In genomic region chr9:44478229-44478921, GRCm38 (mm10) we compare ENCODE assay signal across 8 mouse cellular contexts. TPM values are rescaled to one million over a fixed set of nuclear protein-coding genes. Genes with fewer than 3 reads are reported as not detected.
A peak's percentile ranks its signal among the peaks of the same experiment; 100 is the strongest.
DNase-seq lines count a peak whose midpoint lies in the region; ATAC-seq and TF ChIP-seq lines count a peak whose summit lies in the region.

No protein-coding gene starts in this region.

- H3K9ac ChIP-seq in lung, postnatal 0 days (replicated peaks; ENCODE audit: low read depth) = peak overlapping the region; percentile 56

- peak; percentile 64 for ATAC-seq in lung, postnatal 0 days

- peaks cover 6% of the 10 kb centered on the region; the same call in 1 of the 2 replicates for H3K4me1 ChIP-seq in lung, postnatal 0 days (ENCODE audit: insufficient read depth, low read depth, low read length)

- peak overlapping the region; percentile 55 for H3K4me3 ChIP-seq in lung, postnatal 0 days (ENCODE audit: low read depth, low read length)

- H3K27ac ChIP-seq in lung, postnatal 0 days (ENCODE audit: low read length) = peak overlapping the region; percentile 89

- intact Hi-C loops in heart, postnatal 10 days (cut with DNase I) = loop anchor here (2.0 kb wide), 1 partner anchor 174 kb away; no protein-coding TSS in a partner anchor

- no peaks in the 10 kb centered on the region for H3K36me3 ChIP-seq in lung, postnatal 0 days (ENCODE audit: insufficient read depth, low read length)

- H3K9me3 ChIP-seq in lung, postnatal 0 days (ENCODE audit: low read length) = no peaks in the 10 kb centered on the region

- TF ChIP-seq EP300 in lung, postnatal 0 days (IDR thresholded peaks at IDR 0.05) = no peak

- no peak for TF ChIP-seq CTCF in lung, postnatal 0 days (IDR thresholded peaks at IDR 0.05)

- WGBS in lung, postnatal 0 days = 0% methylated on average over 22 of the region's 27 CpGs

- peak; percentile 50 for DNase-seq in ovary, adult 18-20 months (ENCODE audit: low spot score)
- no peak for DNase-seq in ovary, postnatal 14 days (ENCODE audit: low spot score)
- peak; percentile 95 for DNase-seq in embryo, embryonic 11 days
- DNase-seq in heart, postnatal 10 days = peak; percentile 77 to 80
- peak; percentile 87 to 92 for DNase-seq in kidney, postnatal 4 days
- DNase-seq in lung, postnatal 0 days (ENCODE audit: low spot score) = peak; percentile 93
- peak; percentile 87 to 92 for DNase-seq in right cerebral cortex, postnatal 10 days (ENCODE audit: low spot score in 2 of 2)
- DNase-seq in spleen, postnatal 4 days (ENCODE audit: low spot score in 2 of 2) = no peak

- H3K4me2 ChIP-seq in lung, postnatal 0 days (replicated peaks; ENCODE audit: low read depth, low read length) = peak overlapping the region; percentile 95

- no peaks in the 10 kb centered on the region for H3K27me3 ChIP-seq in lung, postnatal 0 days (replicated peaks; ENCODE audit: insufficient read depth, low read length)

RNA-seq across cellular contexts. Expression of gene Bcl9l, which starts 4.2 kb away (rescaled TPM):
- 10 to 100 TPM; 66.8 to 73.0 TPM for total RNA-seq in heart, postnatal 10 days (2021)
- 10.7 and 12.3 TPM in 2 replicates for polyA plus RNA-seq in lung, postnatal 0 days (2015; fragmentation: Nextera tagmentation; extraction: Ambion mirVana)

RNA-seq across cellular contexts. Expression of gene Upk2, which starts 23.6 kb away (rescaled TPM):
- not detected for total RNA-seq in heart, postnatal 10 days (2021)
- 2.2 and 2.3 TPM in 2 replicates for polyA plus RNA-seq in lung, postnatal 0 days (2015; fragmentation: Nextera tagmentation; extraction: Ambion mirVana)

RNA-seq across cellular contexts. Expression of gene Foxr1, which starts 37.4 kb away (rescaled TPM):
- total RNA-seq in heart, postnatal 10 days (2021) = not detected
- not detected in 2 replicates for polyA plus RNA-seq in lung, postnatal 0 days (2015; fragmentation: Nextera tagmentation; extraction: Ambion mirVana)

Comparison
In these comparisons a context has a peak if more than half of its experiments do, and no peak if none do; other contexts are left out.
1. DNase-seq: peak in ovary, adult 18-20 months (single experiment), embryo, embryonic 11 days (single experiment), heart, postnatal 10 days (2 of 2), kidney, postnatal 4 days (2 of 2), lung, postnatal 0 days (single experiment) and right cerebral cortex, postnatal 10 days (2 of 2); none in ovary, postnatal 14 days (single experiment) and spleen, postnatal 4 days (0 of 2).